Mouse (Mus musculus) forebrain, embryonic 14.5 days (tissue): Measurements from ENCODE around the gene Cacng3. TPM values are rescaled to one million over a fixed set of nuclear protein-coding genes. Genes with fewer than 3 reads are reported as not detected.
A peak's percentile ranks its signal among the peaks of the same experiment; 100 is the strongest.

Experiments used
- ATAC-seq: fragments of 200-750 bp; cut with Nextera tagmentation; 2 replicates; pipeline ENCODE4 v1.8.0; 2017; ENCODE audit warnings: mild to moderate bottlenecking, moderate library complexity
- DNase-seq: peaks from one replicate; pipeline ENCODE4 v3.0.0-alpha.2; 2015; ENCODE audit warnings: low spot score
- H3K27ac ChIP-seq: fragments of 300-500 bp; sonication (generic); 2 replicates; pipeline ENCODE4 v1.5.1; 2014; ENCODE audit warnings: low read depth, mild to moderate bottlenecking, control low read depth, low read length, moderate library complexity
- H3K27me3 ChIP-seq: fragments of 300-500 bp; sonication (generic); replicated peaks from 2 replicates; pipeline ENCODE4 v1.6.1; 2014; ENCODE audit warnings: low read length, control low read depth, mixed read lengths; ENCODE audit not compliant: control insufficient read depth, insufficient read depth
- H3K36me3 ChIP-seq: fragments of 300-500 bp; sonication (generic); 2 replicates; pipeline ENCODE4 v1.6.1; 2014; ENCODE audit warnings: low read length, control low read depth; ENCODE audit not compliant: control insufficient read depth, insufficient read depth
- H3K4me1 ChIP-seq: fragments of 300-500 bp; sonication (generic); 2 replicates; pipeline ENCODE4 v1.6.1; 2014; ENCODE audit warnings: antibody characterized with exemption, low read length, control low read depth; ENCODE audit not compliant: control insufficient read depth, insufficient read depth
- H3K4me2 ChIP-seq: fragments of 300-500 bp; sonication (generic); 2 replicates; pipeline ENCODE4 v1.6.1; 2014; ENCODE audit warnings: mild to moderate bottlenecking, control low read depth, low read length
- H3K4me3 ChIP-seq: fragments of 300-500 bp; sonication (generic); 2 replicates; pipeline ENCODE4 v1.5.1; 2014; ENCODE audit warnings: low read depth, low read length, control low read depth
- H3K9ac ChIP-seq: fragments of 300-500 bp; sonication (generic); 2 replicates; pipeline ENCODE4 v1.6.1; 2014; ENCODE audit warnings: mild to moderate bottlenecking, low read length, control low read depth, moderate library complexity
- H3K9me3 ChIP-seq: fragments of 300-500 bp; sonication (generic); replicated peaks from 2 replicates; pipeline ENCODE4 v1.6.1; 2016; ENCODE audit warnings: low read length, control low read depth, mixed read lengths; ENCODE audit not compliant: control insufficient read depth
- WGBS: fragments of 180-500 bp; shearing (Covaris S2); extraction: QIAGEN DNeasy Blood & Tissue Kit; methylation state at CpG from one replicate; pipeline ENCODE4 v1.1.7; 2014; 5-methylcytosine and 5-hydroxymethylcytosine counted together
- polyA plus RNA-seq: library from polyadenylated mRNA; unstranded; fragments of >200 nt; fragmentation: Nextera tagmentation; extraction: Ambion mirVana; gene quantifications from 2 replicates; pipeline ENCODE4 v1.2.1, GENCODE M21; 2014

Cacng3 gene
- polyA plus RNA-seq, 1 experiment from 2014 or later = 5.1 TPM

DNA sequence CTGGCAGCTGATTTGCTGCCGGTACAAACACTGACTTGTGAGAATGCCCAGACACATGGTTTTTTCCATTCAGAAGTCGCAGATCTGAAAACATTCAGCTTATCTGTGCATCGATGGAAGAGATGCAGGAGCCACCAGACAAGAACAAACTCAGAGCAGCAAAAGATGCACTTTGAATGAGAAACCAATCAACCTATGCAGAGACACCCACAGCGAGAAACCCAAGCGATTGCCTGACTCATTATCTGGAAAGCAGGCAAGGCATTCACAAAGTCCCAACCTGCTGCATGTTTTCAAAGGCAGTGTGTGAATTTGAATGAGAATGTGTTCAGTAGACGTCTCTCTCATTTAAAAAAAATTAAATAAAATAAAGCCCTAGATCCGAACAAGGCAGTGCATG lies 4.9 kb downstream of the Cacng3 start:
- WGBS = 71% methylated on average over 7 of the region's 7 CpGs
- DNase-seq (no peak), ATAC-seq (no peak)
- H3K27ac ChIP-seq = no peak overlapping the region
- no peaks in the 10 kb centered on the region for H3K4me1 ChIP-seq
- H3K9me3 ChIP-seq = no peaks in the 10 kb centered on the region
- H3K36me3 ChIP-seq = no peaks in the 10 kb centered on the region
- H3K27me3 ChIP-seq = 0 out of 2 replicates have a peak, but pooled peaks cover 4% of the 10 kb centered on the region
- no peak overlapping the region for H3K4me3 ChIP-seq
- H3K4me2 ChIP-seq = no peak overlapping the region
- H3K9ac ChIP-seq = no peak overlapping the region

DNA sequence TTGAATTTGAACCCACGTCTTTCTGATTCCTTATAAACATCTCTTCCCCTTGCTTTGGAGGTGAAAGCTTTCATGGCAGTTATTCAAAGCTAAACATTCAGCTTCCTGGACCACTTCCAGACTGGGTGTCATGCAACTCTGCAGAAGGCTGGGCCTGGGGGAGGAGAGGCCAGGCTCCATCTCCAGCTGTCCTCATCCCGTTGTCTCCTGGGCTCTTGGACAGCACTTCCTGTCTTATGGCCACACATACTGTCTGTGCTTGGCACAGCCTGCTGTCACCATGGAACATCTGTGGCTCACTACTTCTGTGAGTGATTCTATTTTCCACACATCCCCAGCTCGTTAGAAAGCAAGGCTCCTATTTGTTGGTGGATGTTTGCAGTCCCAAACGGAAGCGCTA lies 31.5 kb downstream of the Cacng3 start:
- no peaks in the 10 kb centered on the region for H3K9me3 ChIP-seq
- DNase-seq (peak; percentile 10), ATAC-seq (no peak)
- no peaks in the 10 kb centered on the region for H3K4me1 ChIP-seq
- no peaks in the 10 kb centered on the region for H3K27me3 ChIP-seq
- H3K9ac ChIP-seq = no peak overlapping the region
- H3K4me3 ChIP-seq = no peak overlapping the region
- H3K36me3 ChIP-seq = no peaks in the 10 kb centered on the region
- 67% methylated on average over 5 of the region's 5 CpGs for WGBS
- no peak overlapping the region for H3K27ac ChIP-seq
- no peak overlapping the region for H3K4me2 ChIP-seq

DNA sequence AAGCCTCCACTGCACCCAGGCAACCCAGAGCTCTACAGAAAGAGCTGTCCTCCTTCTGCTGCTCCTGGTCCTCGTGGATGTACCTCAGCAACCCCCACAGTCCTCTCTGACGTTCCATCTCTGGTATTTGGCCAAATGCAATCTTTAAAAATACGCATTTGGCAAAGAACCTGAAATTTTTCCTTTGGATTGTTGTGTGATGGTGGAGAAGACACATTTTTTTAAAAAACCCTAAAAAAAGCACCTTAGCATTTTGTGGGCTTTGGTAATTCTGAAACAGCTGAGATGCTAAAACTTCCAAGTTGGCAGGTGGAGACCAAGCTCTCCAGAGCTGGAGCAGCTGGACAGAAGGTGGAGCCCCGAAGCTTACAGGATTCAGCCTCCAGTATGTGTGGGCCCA lies 32.2 kb downstream of the Cacng3 start:
- Histone ChIP-seq H3K36me3 (no peaks in the 10 kb centered on the region), H3K4me3 (no peak overlapping the region), H3K27ac (no peak overlapping the region), H3K4me1 (no peaks in the 10 kb centered on the region), H3K9ac (no peak overlapping the region), H3K27me3 (no peaks in the 10 kb centered on the region), H3K9me3 (no peaks in the 10 kb centered on the region), H3K4me2 (no peak overlapping the region)
- WGBS = 83% methylated on average over 4 of the region's 4 CpGs
- DNase-seq (no peak), ATAC-seq (no peak)

DNA sequence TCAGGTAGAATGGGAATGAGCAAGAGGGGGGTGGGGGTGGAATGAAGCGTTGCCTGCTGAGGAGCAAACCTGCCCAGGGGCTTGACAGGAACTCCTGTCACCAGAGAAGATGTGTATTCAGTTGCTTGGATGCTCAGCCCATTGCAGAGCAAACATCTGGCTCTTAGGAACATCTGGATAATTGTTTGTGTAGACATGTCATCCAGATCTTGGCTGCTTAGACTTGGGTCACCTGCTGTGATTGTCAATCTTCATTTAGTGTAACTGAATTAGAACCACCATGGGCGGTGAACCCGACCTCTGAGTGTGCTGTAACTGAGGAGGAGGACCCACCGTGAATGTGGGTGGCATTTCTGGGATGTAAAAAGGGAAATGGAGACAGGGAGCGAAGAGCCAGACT lies 36.4 kb downstream of the Cacng3 start:
- H3K36me3 ChIP-seq = no peaks in the 10 kb centered on the region
- H3K4me3 ChIP-seq = no peak overlapping the region
- no peaks in the 10 kb centered on the region for H3K4me1 ChIP-seq
- H3K9me3 ChIP-seq = no peaks in the 10 kb centered on the region
- 60% methylated on average over 5 of the region's 5 CpGs for WGBS
- no peak overlapping the region for H3K4me2 ChIP-seq
- DNase-seq (no peak), ATAC-seq (no peak)
- H3K27ac ChIP-seq = no peak overlapping the region
- no peaks in the 10 kb centered on the region for H3K27me3 ChIP-seq
- H3K9ac ChIP-seq = no peak overlapping the region

DNA sequence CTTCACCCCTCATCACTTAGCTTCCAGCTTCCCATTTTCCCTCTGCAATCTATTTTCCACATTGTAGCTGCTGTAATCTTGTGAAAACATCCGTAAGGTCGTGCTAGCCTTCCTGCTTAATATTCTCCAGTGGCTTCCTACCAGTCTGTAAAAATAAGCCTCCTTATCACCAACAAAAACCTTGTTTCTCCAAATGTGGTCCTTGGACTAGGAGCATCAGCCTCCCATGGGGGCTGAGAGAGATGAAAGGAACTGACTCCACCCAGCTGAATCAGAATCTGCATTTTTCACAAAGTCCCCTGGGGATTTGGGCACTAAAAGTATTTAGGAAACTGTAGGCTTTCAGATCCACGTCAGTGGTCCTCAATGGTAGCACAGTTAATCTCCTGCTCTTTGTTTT lies 46.0 kb downstream of the Cacng3 start:
- H3K36me3 ChIP-seq = no peaks in the 10 kb centered on the region
- no peak overlapping the region for H3K4me2 ChIP-seq
- H3K27ac ChIP-seq = no peak overlapping the region
- DNase-seq (no peak), ATAC-seq (no peak)
- H3K9ac ChIP-seq = no peak overlapping the region
- no peaks in the 10 kb centered on the region for H3K27me3 ChIP-seq
- H3K9me3 ChIP-seq = no peaks in the 10 kb centered on the region
- no peak overlapping the region for H3K4me3 ChIP-seq
- H3K4me1 ChIP-seq = no peaks in the 10 kb centered on the region
- WGBS = 37% methylated on average over 3 of the region's 3 CpGs

DNA sequence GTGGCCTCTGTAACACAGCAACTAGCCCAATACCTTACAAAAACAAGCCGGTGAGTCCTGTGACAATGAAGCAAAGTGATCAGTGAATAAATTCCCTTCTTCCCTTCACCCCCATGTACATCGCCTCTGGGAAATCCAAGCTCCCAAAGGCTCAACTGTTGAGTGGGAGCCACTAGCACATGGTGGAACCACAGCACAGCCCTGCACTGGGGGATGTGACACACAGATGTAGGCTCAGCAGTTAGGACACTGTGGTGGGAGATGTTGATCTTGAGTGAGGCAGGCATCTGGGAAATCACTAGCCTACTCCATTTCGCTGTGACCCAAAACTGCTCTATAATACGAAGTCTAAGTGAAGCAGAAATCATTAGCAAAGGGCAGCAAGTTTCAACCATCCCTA lies 48.2 kb downstream of the Cacng3 start:
- ATAC-seq (no peak), DNase-seq (no peak)
- no peaks in the 10 kb centered on the region for H3K9me3 ChIP-seq
- no peaks in the 10 kb centered on the region for H3K27me3 ChIP-seq
- no peak overlapping the region for H3K4me3 ChIP-seq
- H3K27ac ChIP-seq = no peak overlapping the region
- 92% methylated on average over 4 of the region's 4 CpGs for WGBS
- H3K4me1 ChIP-seq = no peaks in the 10 kb centered on the region
- H3K4me2 ChIP-seq = no peak overlapping the region
- no peak overlapping the region for H3K9ac ChIP-seq
- no peaks in the 10 kb centered on the region for H3K36me3 ChIP-seq

DNA sequence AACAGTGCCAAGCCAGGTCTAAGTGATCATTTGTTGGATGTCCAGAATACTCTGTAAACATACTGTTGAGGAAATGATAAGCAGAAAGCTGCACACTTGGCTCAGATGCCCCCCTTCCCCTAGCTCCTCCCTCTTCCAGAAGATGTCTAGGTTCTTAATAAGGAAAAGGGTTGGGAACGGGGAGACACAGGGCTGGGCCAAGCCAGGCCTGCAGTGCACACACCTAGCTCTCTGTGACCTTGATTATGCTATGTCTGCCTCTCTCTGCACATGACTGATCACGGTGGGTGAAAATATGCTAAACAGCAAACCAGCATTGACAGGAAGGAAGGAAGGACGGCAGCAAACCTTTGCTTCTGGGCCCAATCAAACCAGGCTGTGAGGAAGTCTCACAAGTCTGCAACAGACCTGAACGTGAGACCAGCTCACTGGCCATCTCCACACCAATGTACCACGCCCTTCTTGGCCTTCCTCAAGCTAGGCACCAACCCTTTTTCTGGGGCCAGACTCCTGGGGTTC lies 53.1 kb downstream of the Cacng3 start:
- DNase-seq = no peak
- no peaks in the 10 kb centered on the region for H3K36me3 ChIP-seq
- no peak overlapping the region for H3K9ac ChIP-seq
- no peak for ATAC-seq
- no peaks in the 10 kb centered on the region for H3K27me3 ChIP-seq
- 53% methylated on average over 5 of the region's 5 CpGs for WGBS
- H3K9me3 ChIP-seq = no peaks in the 10 kb centered on the region
- no peak overlapping the region for H3K4me3 ChIP-seq
- no peak overlapping the region for H3K4me2 ChIP-seq
- no peaks in the 10 kb centered on the region for H3K4me1 ChIP-seq
- H3K27ac ChIP-seq = no peak overlapping the region

DNA sequence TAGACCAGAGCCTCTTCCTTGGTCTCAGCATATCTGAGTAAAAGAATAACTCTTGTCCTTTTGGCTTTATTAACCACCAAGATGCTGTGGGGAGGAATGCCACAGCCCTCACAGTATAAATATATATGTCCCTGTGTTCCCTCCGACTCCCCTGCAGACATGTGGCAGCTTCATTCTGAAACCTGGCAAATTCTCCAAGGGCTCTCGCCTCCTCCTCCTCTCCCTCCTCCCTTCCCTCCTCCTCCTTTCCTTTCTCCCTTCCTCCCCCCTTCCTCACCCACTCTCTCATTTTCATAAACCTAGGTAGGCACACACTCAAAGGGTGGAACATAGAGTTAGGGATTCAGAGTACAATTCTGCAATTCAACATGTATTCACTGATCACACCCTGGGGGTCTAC lies 56.1 kb downstream of the Cacng3 start:
- no peak for DNase-seq
- Histone ChIP-seq H3K27me3 (no peaks in the 10 kb centered on the region), H3K36me3 (no peaks in the 10 kb centered on the region), H3K4me3 (no peak overlapping the region), H3K9ac (no peak overlapping the region), H3K4me1 (0 out of 2 replicates have a peak, but pooled peaks cover 6% of the 10 kb centered on the region), H3K27ac (no peak overlapping the region), H3K4me2 (no peak overlapping the region), H3K9me3 (no peaks in the 10 kb centered on the region)
- WGBS = 74% methylated on average over 2 of the region's 2 CpGs
- ATAC-seq = no peak

DNA sequence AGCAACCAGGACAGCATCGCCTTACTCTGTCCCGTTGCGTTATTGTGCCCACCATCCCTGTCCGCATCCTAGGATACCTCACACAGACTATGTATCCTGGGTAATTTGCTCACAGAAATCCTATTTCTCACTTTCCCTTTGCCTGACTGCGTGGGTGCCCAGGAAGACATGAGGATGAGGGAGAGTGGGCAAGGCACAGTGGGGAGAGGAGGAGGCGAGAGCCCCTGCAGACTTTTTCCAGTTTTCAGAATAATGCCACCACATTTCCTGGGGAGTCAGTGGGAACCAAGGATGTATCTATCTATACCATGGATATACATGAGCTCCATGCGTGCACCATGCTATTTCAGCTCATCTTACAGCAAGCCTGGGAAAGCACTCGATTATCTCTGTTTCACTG lies 57.9 kb downstream of the Cacng3 start:
- H3K4me3 ChIP-seq = no peak overlapping the region
- H3K9ac ChIP-seq = no peak overlapping the region
- no peaks in the 10 kb centered on the region for H3K27me3 ChIP-seq
- 0 out of 2 replicates have a peak, but pooled peaks cover 6% of the 10 kb centered on the region for H3K4me1 ChIP-seq
- ATAC-seq (no peak), DNase-seq (no peak)
- H3K36me3 ChIP-seq = no peaks in the 10 kb centered on the region
- WGBS = 94% methylated on average over 8 of the region's 8 CpGs
- H3K4me2 ChIP-seq = no peak overlapping the region
- no peaks in the 10 kb centered on the region for H3K9me3 ChIP-seq
- no peak overlapping the region for H3K27ac ChIP-seq
